Mouse (Mus musculus) stomach, postnatal 0 days (tissue): Measurements from ENCODE around the gene Gas6.

ENCODE experiments used
- CTCF ChIP-seq: IDR thresholded peaks from 2 replicates; pipeline ENCODE4 v1.5.1; 2016; ENCODE audit warnings: antibody characterized with exemption, low read depth, mild to moderate bottlenecking, moderate library complexity
- EP300 ChIP-seq: optimal IDR thresholded peaks from 2 replicates; pipeline ENCODE3; 2016; ENCODE audit warnings: antibody characterized with exemption

DNA sequence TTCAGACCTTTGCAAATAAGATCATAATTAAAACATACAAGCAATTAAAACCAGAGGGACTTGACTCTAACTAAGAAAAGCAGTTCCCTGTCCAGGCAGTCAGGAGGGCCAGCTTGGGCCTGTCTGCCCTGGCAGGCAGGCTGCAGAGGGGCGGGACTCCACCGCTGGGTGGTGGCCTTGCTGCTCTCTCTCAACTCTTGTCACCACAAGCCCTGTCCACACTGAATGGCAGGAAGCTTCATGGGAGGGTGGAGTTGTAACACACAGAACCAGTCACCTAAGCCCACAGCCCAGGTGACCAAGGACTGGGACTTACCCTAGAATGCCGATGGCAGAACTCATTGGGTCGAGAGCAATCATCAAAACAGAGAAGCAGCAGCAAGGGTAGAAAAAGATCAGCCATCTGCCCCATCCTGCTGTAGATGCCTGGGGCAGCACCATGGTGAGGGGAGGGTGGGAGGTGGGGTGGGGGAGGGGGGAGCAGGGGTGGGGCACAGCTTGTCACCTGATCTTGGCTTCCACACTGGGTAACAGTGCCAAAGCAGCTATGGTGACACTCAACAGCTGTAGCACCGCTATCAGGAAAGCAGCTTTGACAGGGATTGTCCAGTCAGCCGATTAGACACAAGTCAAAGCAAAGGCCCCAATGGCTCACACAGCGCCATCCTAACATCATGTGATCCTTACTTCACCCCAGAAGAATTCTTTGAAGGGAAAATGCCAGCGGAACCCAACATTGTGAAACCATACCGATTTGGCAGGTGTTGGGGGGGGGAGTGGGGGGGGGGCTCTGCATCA, 1.9 kb downstream of the Gas6 start:
- peak; percentile 47; the same call in 1 of the 2 replicates for TF ChIP-seq CTCF
- TF ChIP-seq EP300: no peak
